Mouse (Mus musculus) heart, postnatal 36 days (tissue): Measurements from ENCODE around the gene Ccdc38. TPM values are rescaled to one million over a fixed set of nuclear protein-coding genes. Genes with fewer than 3 reads are reported as not detected.
A peak's percentile ranks its signal among the peaks of the same experiment; 100 is the strongest.

Experiments used
- DNase-seq, 2 experiments: peaks; one replicate each; pipeline ENCODE4 v3.0.0; 2021 to 2022
- intact Hi-C: fragments of 180-260 bp; cut with DNase I; formaldehyde crosslinking; loops from one replicate; pipeline ENCODE4 v1.15.1; 2025
- total RNA-seq, 2 experiments: library from RNA; stranded (reverse); gene quantifications; 2 replicates each; pipeline ENCODE4 v1.2.3; 2021

Ccdc38 gene
- total RNA-seq: not detected

GRCm38 (mm10) chr10:93540431-93541210 lies at the start of gene Ccdc38:
Gene Ccdc38, plus strand, starts transcription at chr10:93540632.
- DNase-seq: peak in 1 of 2 experiments; percentile 18
- intact Hi-C loops: loop anchor here (10.0 kb wide), 1 partner anchor 476 kb away; no protein-coding TSS in a partner anchor

- intact Hi-C loops: no loop called here
- DNase-seq: no peak
Observed at GRCm38 (mm10) chr10:93500864-93501263, 39.6 kb upstream of the Ccdc38 start.

GRCm38 (mm10) chr10:93501346-93501745 lies 39.1 kb upstream of the Ccdc38 start:
- no peak for DNase-seq
- intact Hi-C loops: no loop called here

GRCm38 (mm10) chr10:93508383-93508970 lies 32.0 kb upstream of the Ccdc38 start:
- no peak for DNase-seq
- intact Hi-C loops: no loop called here

- intact Hi-C loops: no loop called here
Observed at GRCm38 (mm10) chr10:93509532-93510153, 30.8 kb upstream of the Ccdc38 start.

GRCm38 (mm10) chr10:93515419-93515818 lies 25.0 kb upstream of the Ccdc38 start:
- intact Hi-C loops: no loop called here
- no peak for DNase-seq

More at GRCm38 (mm10) chr10:93509532-93510153, 30.8 kb upstream of the Ccdc38 start:
- no peak for DNase-seq

- DNase-seq: no peak
- intact Hi-C loops: no loop called here
Observed at GRCm38 (mm10) chr10:93515927-93516326, 24.5 kb upstream of the Ccdc38 start.

- DNase-seq: no peak
- intact Hi-C loops: no loop called here
Observed at GRCm38 (mm10) chr10:93517754-93518153, 22.7 kb upstream of the Ccdc38 start.

GRCm38 (mm10) chr10:93518186-93518585 lies 22.2 kb upstream of the Ccdc38 start:
- DNase-seq: no peak
- intact Hi-C loops: no loop called here

GRCm38 (mm10) chr10:93518620-93519019 lies 21.8 kb upstream of the Ccdc38 start:
- intact Hi-C loops: no loop called here
- no peak for DNase-seq

GRCm38 (mm10) chr10:93519159-93519558 lies 21.3 kb upstream of the Ccdc38 start:
- intact Hi-C loops: no loop called here
- DNase-seq: no peak

- DNase-seq: no peak
- intact Hi-C loops: no loop called here
Observed at GRCm38 (mm10) chr10:93519756-93520155, 20.7 kb upstream of the Ccdc38 start.

- intact Hi-C loops: no loop called here
- no peak for DNase-seq
Observed at GRCm38 (mm10) chr10:93520994-93521393, 19.4 kb upstream of the Ccdc38 start.

GRCm38 (mm10) chr10:93525329-93525728 lies 15.1 kb upstream of the Ccdc38 start:
- DNase-seq: no peak
- intact Hi-C loops: no loop called here

GRCm38 (mm10) chr10:93538287-93538686 lies 2.1 kb upstream of the Ccdc38 start:
- intact Hi-C loops: no loop called here
- DNase-seq: no peak

GRCm38 (mm10) chr10:93538818-93539217 lies 1.6 kb upstream of the Ccdc38 start:
- no peak for DNase-seq
- intact Hi-C loops: no loop called here

- peak; percentile 75 to 78 for DNase-seq
- intact Hi-C loops: loop anchor here (10.0 kb wide), 1 partner anchor 475 kb away; no protein-coding TSS in a partner anchor
Observed at GRCm38 (mm10) chr10:93539775-93540430, 529 bp upstream of the Ccdc38 start, which contains the start of gene Amdhd1. Gene Amdhd1, minus strand, starts transcription at chr10:93540033.

- intact Hi-C loops: loop anchor here (10.0 kb wide), 1 partner anchor 477 kb away; no protein-coding TSS in a partner anchor
- no peak for DNase-seq
Observed at GRCm38 (mm10) chr10:93541585-93541984, 1.2 kb downstream of the Ccdc38 start.

- intact Hi-C loops: loop anchor here (10.0 kb wide), 1 partner anchor 478 kb away; no protein-coding TSS in a partner anchor
Observed at GRCm38 (mm10) chr10:93542356-93542755, 1.9 kb downstream of the Ccdc38 start.

GRCm38 (mm10) chr10:93543176-93543575 lies 2.7 kb downstream of the Ccdc38 start:
- intact Hi-C loops: loop anchor here (10.0 kb wide), 1 partner anchor 478 kb away; no protein-coding TSS in a partner anchor
- no peak for DNase-seq

More at GRCm38 (mm10) chr10:93542356-93542755, 1.9 kb downstream of the Ccdc38 start:
- no peak for DNase-seq

- DNase-seq: no peak
- intact Hi-C loops: loop anchor here (10.0 kb wide), 1 partner anchor 479 kb away; no protein-coding TSS in a partner anchor
Observed at GRCm38 (mm10) chr10:93544172-93544571, 3.7 kb downstream of the Ccdc38 start.
